Mouse (Mus musculus): Measurements from ENCODE around the gene Lamc2.

GRCm38 (mm10) chr1:153210198-153210597 is 24.0 kb upstream of the Lamc2 start:
- TF ChIP-seq CTCF (IDR thresholded peaks at IDR 0.05; ENCODE audit: control insufficient read depth, insufficient read depth, insufficient replicate concordance, low read depth, low read length): no peak
- TF ChIP-seq POLR2A (IDR thresholded peaks at IDR 0.05; ENCODE audit: control insufficient read depth, low read depth, low read length): no peak
